Mouse (Mus musculus) 3134 (cell line): ENCODE measurements around the gene Slc41a2.
A peak's percentile ranks its signal among the peaks of the same experiment; 100 is the strongest.
"Not testable (repeated sequence)": the region's sequence is repeated elsewhere in the genome, so short reads cannot be mapped to it uniquely, and the experiment has no call there.

Experiments
- DNase-seq: peaks from one replicate; pipeline ENCODE4 v3.0.0-alpha.2; 2011; ENCODE audit warnings: low spot score; ENCODE audit not compliant: insufficient read length; ENCODE audit errors: extremely low read depth

The Slc41a2 gene

GRCm38 (mm10) chr10:83353680-83354332 is 16.1 kb upstream of the Slc41a2 start:
- peak; percentile 32 for DNase-seq

- not testable (repeated sequence) for DNase-seq
Observed at GRCm38 (mm10) chr10:83351779-83352178, 14.1 kb upstream of the Slc41a2 start.

- DNase-seq = no peak
Observed at GRCm38 (mm10) chr10:83350689-83351088, 13.0 kb upstream of the Slc41a2 start.

- DNase-seq = no peak
Observed at GRCm38 (mm10) chr10:83347494-83347893, 9.8 kb upstream of the Slc41a2 start.

- no peak for DNase-seq
Observed at GRCm38 (mm10) chr10:83346359-83346736, 8.7 kb upstream of the Slc41a2 start.

- DNase-seq = no peak
Observed at GRCm38 (mm10) chr10:83345693-83346358, 8.1 kb upstream of the Slc41a2 start.

GRCm38 (mm10) chr10:83343828-83344685 is 6.4 kb upstream of the Slc41a2 start:
- peak; percentile 75 for DNase-seq

- peak; percentile 70 for DNase-seq
Observed at GRCm38 (mm10) chr10:83343171-83343570, 5.5 kb upstream of the Slc41a2 start.

- no peak for DNase-seq
Observed at GRCm38 (mm10) chr10:83341226-83341625, 3.5 kb upstream of the Slc41a2 start.

- no peak for DNase-seq
Observed at GRCm38 (mm10) chr10:83337971-83338598, 403 bp upstream of the Slc41a2 start.

- DNase-seq = no peak
Observed at GRCm38 (mm10) chr10:83336336-83336735, 1.3 kb downstream of the Slc41a2 start.

GRCm38 (mm10) chr10:83332581-83332980 is 5.1 kb downstream of the Slc41a2 start:
- no peak for DNase-seq

- DNase-seq = no peak
Observed at GRCm38 (mm10) chr10:83331811-83332210, 5.9 kb downstream of the Slc41a2 start.

- no peak for DNase-seq
Observed at GRCm38 (mm10) chr10:83330336-83330735, 7.3 kb downstream of the Slc41a2 start.

- no peak for DNase-seq
Observed at GRCm38 (mm10) chr10:83328791-83329190, 8.9 kb downstream of the Slc41a2 start.

GRCm38 (mm10) chr10:83326648-83327285 is 10.9 kb downstream of the Slc41a2 start:
- DNase-seq = no peak

GRCm38 (mm10) chr10:83325903-83326302 is 11.8 kb downstream of the Slc41a2 start:
- no peak for DNase-seq

GRCm38 (mm10) chr10:83324871-83325270 is 12.8 kb downstream of the Slc41a2 start:
- DNase-seq = no peak

GRCm38 (mm10) chr10:83322551-83323100 is 15.1 kb downstream of the Slc41a2 start:
- DNase-seq = no peak

GRCm38 (mm10) chr10:83321528-83321927 is 16.2 kb downstream of the Slc41a2 start:
- peak; percentile 14 for DNase-seq
